Mouse (Mus musculus) urinary bladder, postnatal 14 days (tissue): ENCODE data around the gene Naaa.
A peak's percentile ranks its signal among the peaks of the same experiment; 100 is the strongest.

Source experiments
- DNase-seq: peaks from one replicate; pipeline ENCODE4 v3.0.0; 2021; ENCODE audit warnings: low spot score

Naaa gene

GRCm38 (mm10) chr5:92263761-92264359, 14.1 kb downstream of the Naaa start:
- DNase-seq, result no peak

- DNase-seq, result no peak
These were observed 15.3 kb downstream of the Naaa start for GRCm38 (mm10) chr5:92262646-92263045.

GRCm38 (mm10) chr5:92256218-92256617, 21.8 kb downstream of the Naaa start, which contains the start of gene Ppef2:
TSS of gene Ppef2 (minus strand) at chr5:92256278.
- DNase-seq, result no peak

- DNase-seq, result no peak
These were observed 23.5 kb downstream of the Naaa start for GRCm38 (mm10) chr5:92254476-92254875.

- no peak for DNase-seq
These were observed 25.1 kb downstream of the Naaa start for GRCm38 (mm10) chr5:92252797-92253343.

GRCm38 (mm10) chr5:92252031-92252430, 25.9 kb downstream of the Naaa start:
- DNase-seq, result no peak

- no peak for DNase-seq
These were observed 29.4 kb downstream of the Naaa start for GRCm38 (mm10) chr5:92248614-92249013.

- no peak for DNase-seq
These were observed 32.5 kb downstream of the Naaa start for GRCm38 (mm10) chr5:92245483-92245882.

- no peak for DNase-seq
These were observed 33.1 kb downstream of the Naaa start for GRCm38 (mm10) chr5:92244900-92245299.

GRCm38 (mm10) chr5:92240769-92241168, 37.2 kb downstream of the Naaa start:
- DNase-seq, result no peak

GRCm38 (mm10) chr5:92239333-92240232, 38.4 kb downstream of the Naaa start:
- DNase-seq, result peak; percentile 78

GRCm38 (mm10) chr5:92234939-92235557, 42.9 kb downstream of the Naaa start:
- DNase-seq, result no peak

GRCm38 (mm10) chr5:92233366-92233765, 44.6 kb downstream of the Naaa start:
- DNase-seq, result no peak

- DNase-seq, result no peak
These were observed 46.1 kb downstream of the Naaa start for GRCm38 (mm10) chr5:92231836-92232235.

GRCm38 (mm10) chr5:92230306-92230705, 47.7 kb downstream of the Naaa start:
- DNase-seq, result no peak

GRCm38 (mm10) chr5:92229514-92229913, 48.5 kb downstream of the Naaa start:
- no peak for DNase-seq

GRCm38 (mm10) chr5:92228776-92229175, 49.2 kb downstream of the Naaa start:
- no peak for DNase-seq

- no peak for DNase-seq
These were observed 50.2 kb downstream of the Naaa start for GRCm38 (mm10) chr5:92227782-92228181.

GRCm38 (mm10) chr5:92220287-92220902, 57.6 kb downstream of the Naaa start:
- DNase-seq, result no peak

GRCm38 (mm10) chr5:92219826-92220225, 58.1 kb downstream of the Naaa start:
- DNase-seq, result peak; percentile 44

- no peak for DNase-seq
These were observed 58.8 kb downstream of the Naaa start for GRCm38 (mm10) chr5:92218915-92219793.
